Mouse (Mus musculus): Measurements from ENCODE around the gene Gnb1.

DNA sequence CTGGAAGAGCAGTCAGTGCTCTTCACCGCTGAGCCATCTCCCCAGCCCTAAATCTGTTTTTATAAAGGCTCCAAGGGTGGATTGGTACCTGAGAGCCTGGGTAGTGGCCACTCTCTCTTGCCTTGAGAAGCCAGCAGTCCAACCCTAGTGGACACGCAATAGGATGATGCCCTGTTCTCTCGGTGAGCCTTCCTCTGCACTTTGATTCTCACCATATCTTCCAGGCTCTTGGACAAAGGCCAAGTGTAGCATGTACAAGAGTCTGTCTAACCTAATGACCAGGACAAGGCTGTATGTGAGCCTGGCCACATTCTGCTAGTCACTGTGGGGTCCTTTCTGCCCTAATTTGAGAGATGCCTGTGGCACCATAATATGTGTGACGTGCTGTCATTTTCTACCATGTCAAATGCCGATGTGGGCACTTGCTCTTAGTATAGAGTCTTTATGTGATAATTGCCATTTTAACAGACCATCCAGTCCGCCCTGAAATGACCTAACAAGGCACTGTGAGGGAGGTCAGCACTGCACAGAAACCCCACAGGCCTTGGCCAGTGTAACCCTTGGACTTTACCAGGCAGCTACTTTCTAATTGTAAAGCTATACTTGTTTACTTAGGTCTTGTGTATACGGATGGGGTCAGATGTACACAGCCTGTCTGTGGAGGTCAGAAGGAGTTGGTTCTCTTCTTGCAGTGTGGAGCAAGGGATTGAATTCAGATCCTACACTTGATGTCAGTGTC lies 77.6 kb downstream of the Gnb1 start:
- TF ChIP-seq CEBPB (IDR thresholded peaks at IDR 0.05; ENCODE audit: insufficient read depth, poor library complexity, severe bottlenecking) (no peak), POLR2A (IDR thresholded peaks at IDR 0.05; ENCODE audit: insufficient read length, low read depth) (no peak), MYOG (IDR thresholded peaks at IDR 0.05; ENCODE audit: control insufficient read depth in 1 of 3, insufficient read depth in 1 of 3, insufficient read length in 2 of 3, low read depth in 2 of 3) (no peak), POLR2AphosphoS2 (IDR thresholded peaks at IDR 0.05; ENCODE audit: insufficient read length, low read depth) (no peak), USF1 (IDR thresholded peaks at IDR 0.05; ENCODE audit: low read depth) (no peak), TCF12 (IDR thresholded peaks at IDR 0.05; ENCODE audit: insufficient read depth, poor library complexity, severe bottlenecking) (no peak), E2F4 (IDR thresholded peaks at IDR 0.05; ENCODE audit: insufficient read depth) (no peak), MAX (IDR thresholded peaks at IDR 0.05; ENCODE audit: low read depth) (no peak)
